Mouse (Mus musculus) left cerebral cortex, postnatal 4 days (tissue): ENCODE measurements at regions not wholly inside any gene's neighbourhood (a gene's known extent, or its start where the extent isn't known, plus 50 kb on each side); places are given as distances from the start of the nearest gene placed in this dataset.
"Not testable (repeated sequence)": the region's sequence is repeated elsewhere in the genome, so short reads cannot be mapped to it uniquely, and the experiment has no call there.

Experiments used
- DNase-seq: peaks from one replicate; pipeline ENCODE4 v3.0.0-alpha.2; 2022
- intact Hi-C: fragments of 180-260 bp; cut with DNase I; formaldehyde crosslinking; loops from one replicate; pipeline ENCODE4 v1.15.1; 2025

GRCm38 (mm10) chr12:92891126-92891525, 1042.2 kb upstream of the Sel1l start:
- intact Hi-C loops, DNase-seq: not testable (repeated sequence)

DNA sequence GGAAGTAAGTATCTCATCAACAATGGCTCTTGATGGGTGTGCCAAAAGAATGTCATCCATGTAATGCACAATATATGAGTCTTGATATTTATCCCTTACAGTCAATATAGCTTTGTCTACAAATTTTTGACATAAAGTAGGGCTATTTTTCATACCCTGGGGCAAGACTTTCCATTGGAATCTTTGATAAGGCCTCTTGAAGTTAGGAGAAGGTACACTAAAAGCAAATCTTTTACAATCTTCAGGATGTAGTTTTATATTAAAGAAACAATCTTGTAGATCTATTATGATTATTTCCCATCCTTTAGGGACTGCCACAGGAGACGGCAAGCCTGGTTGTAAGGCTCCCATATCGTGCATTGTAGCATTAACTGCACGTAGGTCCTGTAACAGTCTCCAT, 1038.8 kb upstream of the Sel1l start:
- no peak for DNase-seq
- intact Hi-C loops, result no loop called here

DNA sequence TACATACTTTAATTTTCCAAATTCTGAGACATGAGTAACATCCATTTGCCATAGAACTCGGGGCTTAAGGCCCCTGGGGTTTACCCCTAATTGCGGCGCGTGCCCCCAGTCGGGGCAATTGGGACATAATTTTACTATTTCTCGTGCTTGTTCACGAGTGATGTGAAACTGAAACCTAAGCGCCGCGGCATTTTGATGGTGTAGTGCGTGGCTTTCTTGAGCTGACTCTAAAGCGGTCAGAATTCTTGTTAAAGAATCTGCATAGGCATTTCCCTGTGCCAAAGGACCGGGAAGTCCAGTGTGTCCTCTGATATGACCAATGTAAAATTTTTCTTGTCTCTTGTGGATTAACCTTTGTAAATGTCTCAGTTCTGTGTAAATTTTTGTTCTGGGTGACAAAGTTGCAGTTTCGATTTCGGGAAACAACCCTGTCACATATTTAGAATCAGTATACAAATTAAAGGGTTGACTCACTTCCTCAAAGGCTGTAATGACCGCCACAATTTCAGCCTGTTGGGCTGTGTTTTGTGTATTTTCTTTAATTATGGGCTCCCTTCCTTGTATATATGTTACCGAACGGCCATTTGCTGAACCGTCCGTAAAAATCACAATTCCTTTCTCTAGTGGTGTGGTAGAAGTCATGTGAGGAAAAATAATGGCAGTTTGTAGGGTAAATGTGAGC, 1037.6 kb upstream of the Sel1l start:
- intact Hi-C loops, result not testable (repeated sequence)

GRCm38 (mm10) chr12:92884014-92884413, 1035.1 kb upstream of the Sel1l start:
- DNase-seq, intact Hi-C loops: not testable (repeated sequence)

More for the DNA sequence above, 1037.6 kb upstream of the Sel1l start:
- DNase-seq, result not testable (repeated sequence)

DNA sequence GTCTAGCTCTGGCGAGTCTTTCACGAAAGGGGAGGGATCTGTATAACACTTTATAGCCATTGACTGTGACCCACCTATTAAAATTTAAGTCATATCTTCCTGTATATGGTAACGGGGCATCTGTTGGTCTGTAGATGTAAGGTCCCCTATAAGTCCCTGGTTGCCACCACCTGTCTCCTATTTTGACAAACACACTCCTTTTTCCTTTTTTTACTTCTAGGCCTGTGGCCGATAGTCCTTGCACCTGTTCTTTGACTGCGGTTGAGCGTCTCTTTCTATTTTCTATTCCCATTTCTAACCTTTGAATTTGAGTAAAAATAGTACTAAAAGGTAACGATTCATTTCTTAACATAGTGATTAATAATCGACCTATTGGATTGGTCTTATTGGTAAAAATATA, 1034.1 kb upstream of the Sel1l start:
- DNase-seq, intact Hi-C loops: not testable (repeated sequence)

DNA sequence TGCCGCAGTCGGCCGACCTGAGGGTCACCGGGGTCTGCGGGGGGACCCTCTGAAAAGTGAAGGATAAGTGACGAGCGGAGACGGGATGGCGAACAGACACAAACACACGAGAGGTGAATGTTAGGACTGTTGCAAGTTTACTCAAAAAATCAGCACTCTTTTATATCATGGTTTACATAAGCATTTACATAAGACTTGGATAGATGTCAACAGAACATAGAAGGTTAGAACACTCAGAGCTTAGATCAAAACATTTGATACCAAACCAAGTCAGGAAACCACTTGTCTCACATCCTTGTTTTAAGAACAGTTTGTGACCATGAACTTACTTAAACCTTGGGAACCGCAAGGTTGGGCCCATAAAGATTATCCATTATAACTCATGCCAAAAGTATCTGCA, 1033.6 kb upstream of the Sel1l start:
- intact Hi-C loops, DNase-seq: not testable (repeated sequence)

DNA sequence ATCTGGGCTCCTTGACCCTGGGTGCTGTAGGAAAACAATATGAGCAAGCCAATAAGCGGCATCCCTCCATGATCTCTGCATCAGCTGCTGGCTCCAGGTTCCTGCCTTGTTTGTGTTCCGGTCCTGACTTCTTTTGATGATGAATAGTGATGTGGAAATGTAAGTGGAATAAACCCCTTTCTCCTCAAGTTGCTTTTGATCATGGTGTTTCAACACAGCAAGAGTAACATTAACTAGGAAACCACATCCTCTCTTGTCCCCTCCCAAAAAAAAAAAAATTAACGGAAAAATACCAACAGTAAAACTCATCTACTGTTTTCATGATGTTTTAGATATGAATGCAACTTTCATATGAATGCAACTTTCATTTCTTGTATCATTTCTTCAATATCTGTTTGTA, 1024.6 kb upstream of the Sel1l start:
- DNase-seq, result no peak
- intact Hi-C loops, result no loop called here

GRCm38 (mm10) chr12:92869336-92869735, 1020.4 kb upstream of the Sel1l start:
- intact Hi-C loops, result no loop called here
- no peak for DNase-seq

DNA sequence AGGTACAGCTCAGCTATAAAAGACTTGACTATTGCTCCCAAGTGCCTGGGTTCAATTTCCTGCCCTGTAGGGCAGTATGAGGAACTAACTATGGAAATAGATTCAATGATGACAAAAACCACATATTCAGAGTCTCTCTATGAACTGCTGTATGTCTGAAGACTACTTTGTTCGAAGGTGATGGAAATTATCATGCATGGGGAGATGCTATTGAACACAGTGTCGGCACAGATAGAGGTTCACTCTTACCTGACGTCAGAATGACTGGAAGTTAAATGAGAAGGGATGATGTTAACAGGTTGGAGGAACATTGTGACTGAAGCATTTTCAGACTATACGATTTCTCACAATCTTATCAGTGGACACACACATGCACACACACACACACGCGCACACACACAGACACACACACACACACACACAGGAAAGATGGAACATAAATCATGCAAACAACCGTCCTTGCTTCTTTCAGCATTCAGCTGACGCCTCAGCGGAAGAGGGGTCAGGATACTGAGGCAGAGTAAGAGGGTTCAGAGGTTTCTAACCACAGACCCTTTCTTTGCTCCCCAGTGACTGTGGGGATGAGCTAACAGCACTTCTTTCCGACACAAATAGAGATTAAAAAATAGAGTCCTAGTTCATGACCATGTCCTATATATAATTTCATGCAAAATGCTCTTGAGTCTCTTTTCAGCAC, 974.3 kb upstream of the Sel1l start:
- DNase-seq, result no peak
- intact Hi-C loops, result no loop called here

GRCm38 (mm10) chr12:92818610-92819009, 969.7 kb upstream of the Sel1l start:
- intact Hi-C loops, result no loop called here
- DNase-seq, result no peak

DNA sequence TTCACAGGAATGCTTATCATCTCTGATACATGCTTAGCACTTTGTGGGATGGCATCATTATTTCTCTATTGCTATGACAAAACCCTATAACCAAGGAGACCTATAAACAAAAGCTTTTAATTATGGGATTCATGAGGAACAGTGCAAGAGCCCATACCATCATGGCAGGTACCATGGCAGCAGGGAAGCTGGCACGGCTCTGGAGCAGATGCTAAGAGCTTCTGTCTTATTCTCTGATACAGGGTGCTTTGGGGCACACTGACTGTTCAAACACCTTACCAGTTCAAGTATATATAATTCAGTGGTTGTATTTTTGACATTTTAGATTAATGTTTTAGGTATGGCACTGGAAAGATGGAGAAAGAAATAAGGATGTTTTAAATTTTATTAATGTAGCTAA, 952.2 kb upstream of the Sel1l start:
- peak; percentile 30 for DNase-seq
- intact Hi-C loops, result no loop called here

DNA sequence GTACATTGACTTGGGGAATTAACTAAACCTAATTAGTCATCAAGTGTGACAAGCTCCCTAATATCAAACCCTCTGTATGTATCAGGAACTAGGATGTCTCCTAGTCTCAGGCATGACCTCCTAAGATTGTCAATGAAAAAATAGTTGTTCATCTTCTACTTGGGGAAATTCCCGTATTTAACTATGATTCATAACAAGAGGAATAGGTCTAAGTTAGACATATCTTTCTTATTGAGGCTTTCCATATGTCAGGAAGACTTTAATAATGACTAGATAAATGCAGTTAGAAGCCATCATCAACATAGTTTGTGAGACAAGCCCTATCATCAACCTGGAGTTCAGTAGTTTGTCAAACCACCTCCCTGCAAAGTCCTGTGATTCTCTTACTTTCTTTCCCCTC, 934.4 kb upstream of the Sel1l start:
- intact Hi-C loops, result no loop called here
- no peak for DNase-seq

- DNase-seq, result no peak
- intact Hi-C loops, result no loop called here
Observed at GRCm38 (mm10) chr12:92779695-92780292, 930.8 kb upstream of the Sel1l start.

GRCm38 (mm10) chr12:92775668-92776067, 926.7 kb upstream of the Sel1l start:
- DNase-seq, result no peak
- intact Hi-C loops, result no loop called here

DNA sequence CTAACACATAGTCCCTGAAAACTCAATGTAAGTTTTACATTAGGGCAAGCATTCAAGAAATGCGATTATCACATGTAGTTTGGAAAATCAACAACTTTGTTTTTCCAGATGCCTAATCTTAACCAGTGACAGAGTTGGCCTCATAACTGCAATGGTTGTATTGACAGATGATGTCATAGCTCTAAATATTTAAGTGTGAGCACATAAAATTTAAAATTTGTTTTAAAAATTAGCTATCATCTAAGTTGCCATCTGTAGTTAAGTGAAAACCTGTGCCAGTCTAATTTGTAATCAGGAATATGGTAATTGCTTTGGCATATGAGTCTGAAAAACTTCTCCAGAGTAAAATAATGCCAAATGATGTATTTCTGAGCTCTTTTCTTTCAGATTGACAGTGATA, 899.6 kb upstream of the Sel1l start:
- intact Hi-C loops, result no loop called here

DNA sequence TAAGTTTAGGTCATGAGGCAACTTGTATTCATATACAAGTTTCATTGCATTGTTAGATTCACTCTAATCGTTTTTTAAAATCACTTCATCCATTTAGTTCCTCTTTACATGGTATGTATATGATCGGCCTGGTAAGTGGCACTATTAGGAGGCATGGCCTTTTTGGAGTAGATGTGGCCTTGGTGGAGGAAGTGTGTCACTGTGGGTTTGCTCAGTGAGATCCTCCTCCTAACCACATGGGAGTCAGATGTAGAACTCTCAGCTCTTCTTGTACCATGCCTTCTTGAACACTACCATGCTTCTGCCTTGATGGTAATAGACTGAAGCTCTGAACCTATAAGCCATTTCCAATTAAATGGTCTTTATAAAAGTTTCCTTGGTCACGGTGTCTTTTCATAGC, 891.9 kb upstream of the Sel1l start:
- intact Hi-C loops, result no loop called here
- no peak for DNase-seq

More for the DNA sequence above, 899.6 kb upstream of the Sel1l start:
- no peak for DNase-seq

GRCm38 (mm10) chr12:92739196-92739595, 890.2 kb upstream of the Sel1l start:
- intact Hi-C loops, result no loop called here
- no peak for DNase-seq

GRCm38 (mm10) chr12:92737623-92738370, 888.8 kb upstream of the Sel1l start:
- intact Hi-C loops, result no loop called here
- peak; percentile 68 for DNase-seq

DNA sequence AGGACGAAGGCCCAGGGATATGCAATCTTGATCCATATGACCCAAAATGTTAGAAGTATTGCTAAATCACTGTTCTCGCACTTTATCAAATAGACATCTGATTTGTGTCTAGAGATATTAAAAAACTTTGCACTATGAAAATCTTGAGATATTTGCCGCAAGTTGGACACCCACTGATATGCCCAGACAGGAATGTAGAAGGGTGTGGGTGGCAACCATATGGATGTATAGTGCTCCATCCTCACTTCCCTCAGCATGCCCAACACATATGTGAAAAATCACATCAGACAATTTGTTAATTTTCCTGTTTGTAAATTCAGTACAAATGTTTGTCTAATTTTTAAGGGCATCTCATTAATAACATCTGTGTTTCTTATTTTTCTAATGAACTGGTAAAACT, 874.1 kb upstream of the Sel1l start:
- DNase-seq, result no peak
- intact Hi-C loops, result no loop called here

DNA sequence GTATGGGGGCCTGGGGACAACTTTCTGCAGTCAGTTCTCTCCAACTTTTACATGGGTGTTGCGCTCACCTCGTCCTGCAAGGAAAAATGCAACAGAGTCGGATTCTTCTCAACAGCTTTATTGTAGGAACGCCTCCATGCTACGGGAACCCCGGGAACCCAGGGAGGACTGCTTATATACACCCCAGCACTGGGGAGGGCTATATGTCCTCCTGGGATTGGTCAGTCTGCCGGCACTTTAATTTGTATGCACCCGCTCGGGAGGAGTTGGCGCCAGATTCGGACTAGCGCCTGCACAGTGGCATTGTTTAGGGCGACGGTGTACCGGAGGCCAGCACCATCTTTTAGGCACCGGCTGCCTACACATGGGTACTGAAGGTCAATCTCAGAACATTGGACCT, 864.5 kb upstream of the Sel1l start:
- DNase-seq, result no peak
- intact Hi-C loops, result no loop called here

DNA sequence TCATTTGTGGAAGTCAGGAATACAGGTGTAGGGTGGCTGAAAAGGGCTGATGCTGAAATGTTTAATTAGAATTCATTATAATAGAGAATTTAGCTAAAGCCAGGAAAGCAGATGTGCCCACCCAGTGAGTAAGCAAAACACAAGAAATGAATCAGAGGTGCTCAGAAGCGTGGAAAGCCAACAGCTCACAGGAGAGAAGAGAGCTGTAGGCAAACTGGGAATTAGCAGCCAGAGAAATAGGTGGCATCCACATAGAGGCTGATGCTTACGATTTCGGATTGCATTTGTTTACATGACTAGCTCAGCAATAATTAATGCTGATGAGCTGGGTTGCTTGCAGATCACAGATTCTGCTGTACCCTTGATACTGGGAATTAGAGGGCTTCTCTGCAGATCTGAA, 859.5 kb upstream of the Sel1l start:
- no peak for DNase-seq
- intact Hi-C loops, result no loop called here
